Mouse (Mus musculus) right cerebral cortex, adult 18-20 months (tissue): ENCODE data around the gene Klrg2.

Source experiments
- DNase-seq: peaks from one replicate; pipeline ENCODE4 v3.0.0; 2022; ENCODE audit warnings: mixed read lengths

Klrg2 gene

GRCm38 (mm10) chr6:38627486-38627885 is 9.6 kb downstream of the Klrg2 start:
- DNase-seq = no peak

GRCm38 (mm10) chr6:38627081-38627480 is 10.0 kb downstream of the Klrg2 start:
- DNase-seq = no peak

GRCm38 (mm10) chr6:38626086-38626485 is 11.0 kb downstream of the Klrg2 start:
- no peak for DNase-seq

- peak; percentile 40 for DNase-seq
Observed at GRCm38 (mm10) chr6:38624439-38624838, 12.6 kb downstream of the Klrg2 start.

- DNase-seq = no peak
Observed at GRCm38 (mm10) chr6:38623457-38623856, 13.6 kb downstream of the Klrg2 start.

GRCm38 (mm10) chr6:38622406-38622805 is 14.6 kb downstream of the Klrg2 start:
- DNase-seq = peak; percentile 28

GRCm38 (mm10) chr6:38609892-38610291 is 27.1 kb downstream of the Klrg2 start:
- DNase-seq = no peak

GRCm38 (mm10) chr6:38597481-38597880 is 39.6 kb downstream of the Klrg2 start:
- DNase-seq = no peak

GRCm38 (mm10) chr6:38581711-38582110 is 55.3 kb downstream of the Klrg2 start:
- no peak for DNase-seq

- DNase-seq = peak; percentile 20
Observed at GRCm38 (mm10) chr6:38580112-38580857, 56.8 kb downstream of the Klrg2 start.

- DNase-seq = no peak
Observed at GRCm38 (mm10) chr6:38576096-38576495, 60.9 kb downstream of the Klrg2 start.
